Mouse (Mus musculus) lung, postnatal 25 days (tissue): ENCODE measurements around the gene Nifk.

Experiments
- DNase-seq: peaks from one replicate; pipeline ENCODE4 v3.0.0; 2022; ENCODE audit warnings: low spot score

Gene Nifk

GRCm38 (mm10) chr1:118321661-118322201 is at the start of gene Nifk:
Nifk (plus strand) TSS chr1:118321839.
- DNase-seq: peak; percentile 95

GRCm38 (mm10) chr1:118275139-118275538 is 46.5 kb upstream of the Nifk start:
- DNase-seq: peak; percentile 21

- DNase-seq: peak; percentile 58
Observed at GRCm38 (mm10) chr1:118292291-118292690, 29.3 kb upstream of the Nifk start.

- DNase-seq: no peak
Observed at GRCm38 (mm10) chr1:118294192-118294591, 27.4 kb upstream of the Nifk start.

DNA sequence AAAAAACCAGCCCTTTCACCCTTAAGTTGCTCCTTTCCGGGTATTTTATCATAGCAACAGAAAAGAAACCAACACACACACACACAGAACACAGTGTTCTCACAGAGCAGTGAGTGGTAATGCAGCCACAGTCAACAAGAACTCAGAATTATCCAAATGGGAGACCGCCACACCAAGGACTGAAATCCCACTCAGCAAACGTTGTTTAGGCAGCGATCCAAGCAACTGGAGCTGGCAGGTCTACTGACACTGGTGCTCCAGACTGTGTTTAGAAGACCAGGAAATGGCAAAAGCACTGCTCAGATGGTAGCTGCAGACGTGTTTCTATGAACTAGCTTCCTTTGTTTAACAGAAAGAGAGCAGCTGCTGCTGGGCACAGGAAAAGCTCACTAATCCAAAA is 26.8 kb upstream of the Nifk start:
- DNase-seq: peak; percentile 72

DNA sequence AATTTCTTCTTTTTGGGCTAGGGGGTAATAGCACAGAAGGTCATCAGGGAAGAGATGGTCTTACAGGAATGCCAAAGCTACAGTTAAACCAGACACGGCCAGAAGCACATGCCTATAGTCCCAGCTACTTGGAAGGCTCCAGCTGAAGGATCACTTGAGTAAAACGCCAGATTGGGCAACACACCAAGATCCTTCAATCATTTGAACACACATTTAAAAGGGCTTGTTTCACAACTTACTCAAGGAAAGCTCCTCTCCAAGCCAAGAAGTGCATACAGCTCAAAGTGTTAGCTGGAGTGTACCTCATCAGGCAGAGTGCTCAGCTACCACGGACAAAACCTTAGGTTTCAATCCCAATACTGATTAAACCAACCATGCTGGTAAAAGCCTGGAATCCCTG is 25.0 kb upstream of the Nifk start:
- DNase-seq: peak; percentile 85

- DNase-seq: no peak
Observed at GRCm38 (mm10) chr1:118297719-118298118, 23.9 kb upstream of the Nifk start.

- DNase-seq: peak; percentile 87
Observed at GRCm38 (mm10) chr1:118310780-118311621, 10.6 kb upstream of the Nifk start.

- peak; percentile 21 for DNase-seq
Observed at GRCm38 (mm10) chr1:118311622-118312326, 9.9 kb upstream of the Nifk start, which contains the start of gene Tsn. Tsn (minus strand) TSS chr1:118311739.

GRCm38 (mm10) chr1:118320696-118321095 is 943 bp upstream of the Nifk start:
- no peak for DNase-seq

DNA sequence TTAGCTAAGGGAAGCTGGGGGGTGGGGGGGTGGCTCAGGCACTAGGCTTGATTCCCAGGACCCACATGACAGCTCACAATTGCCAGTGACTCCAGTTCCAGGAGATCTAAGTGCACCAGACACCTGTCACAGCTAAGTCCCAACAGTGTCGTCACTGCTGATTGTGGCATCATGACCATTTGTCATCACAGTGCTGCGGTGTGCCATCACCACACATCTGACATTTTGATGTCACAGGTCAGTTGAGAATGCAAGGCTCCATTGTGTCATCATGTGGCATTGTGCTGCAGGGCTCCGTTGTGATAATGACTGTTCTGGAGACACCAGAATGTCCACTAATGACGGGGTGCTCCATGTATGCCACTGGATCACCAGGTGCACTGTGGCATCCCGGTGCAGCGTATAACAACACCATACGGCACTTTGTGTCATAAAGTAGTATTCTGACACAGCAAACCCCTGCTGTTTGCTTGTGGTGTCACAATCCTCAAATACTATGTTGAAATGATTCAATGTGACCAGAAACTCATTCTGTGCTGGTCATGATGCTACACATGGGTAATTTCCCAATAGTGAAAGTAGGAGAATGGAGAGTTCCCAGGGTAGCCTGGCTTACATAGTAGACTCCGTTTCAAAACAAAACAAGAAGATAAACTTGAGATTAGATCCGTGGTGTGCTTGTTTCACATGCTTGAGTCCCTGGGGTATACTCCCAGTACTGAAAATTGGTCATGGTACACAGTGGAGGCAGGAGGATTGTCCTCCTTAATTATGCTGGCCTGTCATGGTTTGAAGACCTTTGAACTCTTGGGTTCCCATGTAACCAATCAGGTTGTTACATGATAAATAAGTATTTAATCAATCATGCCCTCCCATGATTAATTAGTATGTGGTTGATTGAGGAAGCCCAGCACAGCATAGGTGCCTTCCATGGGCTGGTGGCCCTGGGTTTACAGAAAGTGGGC is 13.4 kb downstream of the Nifk start:
- no peak for DNase-seq

DNA sequence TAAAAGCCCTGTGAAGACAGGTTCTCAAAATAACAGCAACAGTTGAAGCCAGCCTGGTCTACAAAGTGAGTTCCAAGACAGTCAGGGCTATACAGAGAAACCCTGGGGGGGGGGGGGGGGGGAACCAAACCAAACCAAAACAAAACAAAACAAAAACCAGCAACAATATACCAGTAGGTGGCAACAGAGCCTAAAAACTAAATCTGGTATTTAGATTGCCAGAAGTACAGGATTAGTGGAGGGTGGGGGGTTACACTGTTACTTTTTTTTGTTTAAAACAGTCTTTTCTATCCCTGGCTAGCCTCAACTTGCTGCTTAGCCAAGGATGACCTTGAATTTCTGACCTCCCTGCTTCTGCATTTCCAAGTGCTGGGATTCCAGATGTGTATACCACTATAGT is 14.2 kb downstream of the Nifk start:
- no peak for DNase-seq

- DNase-seq: no peak
Observed at GRCm38 (mm10) chr1:118337921-118338320, 16.3 kb downstream of the Nifk start.

GRCm38 (mm10) chr1:118343649-118344435 is 22.2 kb downstream of the Nifk start:
- peak; percentile 34 for DNase-seq

- no peak for DNase-seq
Observed at GRCm38 (mm10) chr1:118349922-118350321, 28.3 kb downstream of the Nifk start.

DNA sequence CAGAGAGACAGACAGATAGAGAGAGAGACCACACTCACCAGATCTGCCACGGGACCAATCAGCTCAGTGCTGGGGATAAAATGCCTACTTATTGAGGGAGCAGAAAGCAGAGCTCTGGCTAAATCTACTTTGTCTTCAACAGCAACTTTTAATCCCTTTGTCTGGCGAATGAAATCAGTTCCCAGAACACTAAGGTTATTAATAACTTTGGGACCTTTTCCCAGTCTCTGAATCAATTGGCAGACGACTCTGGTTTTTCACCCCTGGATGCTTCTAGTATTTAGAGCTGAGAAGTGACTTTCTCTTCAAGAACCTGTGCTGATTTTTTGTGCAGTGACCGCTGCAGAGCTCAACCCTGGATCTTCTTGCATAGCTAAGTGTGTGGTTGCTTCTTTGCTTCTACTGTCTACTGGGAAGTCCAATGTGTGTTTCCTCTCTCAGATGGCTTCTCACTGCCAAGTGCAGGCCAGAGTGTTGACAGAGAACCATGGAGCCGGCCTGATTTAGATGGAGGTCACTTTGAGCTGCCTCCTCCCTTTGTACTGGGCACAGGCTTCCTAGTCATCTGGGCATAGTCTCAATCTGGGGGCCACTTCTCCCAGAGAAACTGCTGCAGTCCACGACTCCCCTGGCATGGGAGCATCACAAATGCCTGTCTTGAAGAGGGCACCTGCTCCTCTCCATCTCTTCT is 37.6 kb downstream of the Nifk start:
- DNase-seq: no peak

DNA sequence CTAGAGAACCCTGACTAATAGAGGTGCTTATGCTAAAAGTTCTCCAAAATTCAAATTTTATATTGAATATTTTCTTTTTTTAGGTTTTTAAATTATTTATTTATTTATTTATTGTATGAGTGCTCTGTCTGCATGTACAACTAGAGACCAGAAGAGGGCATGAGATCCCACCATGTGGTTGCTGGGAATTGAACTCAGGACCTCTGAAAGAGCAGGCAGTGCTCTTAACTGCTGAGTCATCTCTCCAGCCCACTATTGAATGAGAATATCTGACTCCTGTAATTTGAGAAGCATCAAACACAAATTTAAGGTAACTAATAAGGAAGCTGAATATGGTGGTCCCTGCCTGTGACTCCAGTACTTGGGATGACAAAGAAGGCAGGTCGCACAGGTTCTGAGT is 46.3 kb downstream of the Nifk start:
- DNase-seq: no peak

GRCm38 (mm10) chr1:118368721-118369461 is 47.3 kb downstream of the Nifk start:
- no peak for DNase-seq

GRCm38 (mm10) chr1:118377784-118378183 is 56.1 kb downstream of the Nifk start:
- DNase-seq: no peak
